27 mouse cellular contexts compared by ENCODE assay signal in genomic region chr11:103005254-103005981, GRCm38 (mm10). TPM values are rescaled to one million over a fixed set of nuclear protein-coding genes. Genes with fewer than 3 reads are reported as not detected.
DNase-seq lines count a peak whose midpoint lies in the region; ATAC-seq and TF ChIP-seq lines count a peak whose summit lies in the region.
"Had no signal": no experiment of that assay in that cellular context is flagged by ENCODE, and none has a peak within 500 bp of the region (broad histone marks: within the 10 kb centered on the region; RNA-seq: fewer than 3 reads in every experiment).

No protein-coding gene starts in this region.

- TF ChIP-seq CTCF in gastrocnemius, adult 2 months (IDR thresholded peaks at IDR 0.05) = no peak
- no peak for TF ChIP-seq CTCF in left cerebral cortex, adult 2 months (IDR thresholded peaks at IDR 0.05)
- no peak for TF ChIP-seq CTCF in olfactory bulb, adult 2 months (IDR thresholded peaks at IDR 0.05; ENCODE audit: insufficient read depth, low read depth, low read length)

- H3K27me3 ChIP-seq in megakaryocyte, embryonic 14.5 days (replicated peaks) = no peaks in the 10 kb centered on the region
- H3K27me3 ChIP-seq: midbrain, embryonic 13.5 days had no signal

- DNase-seq in gastrocnemius, adult 2 months = peak; percentile 16
- no peak for DNase-seq in gastrocnemius, postnatal 14 days
- no peak for DNase-seq in left cerebral cortex, adult 2 months (ENCODE audit: extremely low spot score in 1 of 2, low spot score in 2 of 2)
- DNase-seq in left cerebral cortex, postnatal 36 days (ENCODE audit: low spot score in 2 of 2) = no peak
- DNase-seq in adrenal gland, postnatal 36 days = no peak
- DNase-seq: adrenal gland, postnatal 14 days; cerebellum, adult 11-12 months; cerebellum, postnatal 10 days; forebrain, postnatal 0 days; heart, postnatal 36 days; kidney, adult 8-10 months; kidney, postnatal 14 days; layer of hippocampus, postnatal 36 days; lung, embryonic 14.5 days; lung, postnatal 4 days; right cerebral cortex, postnatal 14 days; thymus, adult 2 months; thymus, postnatal 4 days had no signal

- H3K27ac ChIP-seq in gastrocnemius, adult 2 months = peak overlapping the region; percentile 31; the same call in 1 of the 2 replicates
- H3K27ac ChIP-seq in left cerebral cortex, adult 2 months = peak overlapping the region; percentile 44; the same call in 1 of the 2 replicates
- H3K27ac ChIP-seq in olfactory bulb, adult 2 months (ENCODE audit: insufficient read depth, low read depth, low read length) = peak overlapping the region; percentile 41; the same call in 1 of the 2 replicates
- H3K27ac ChIP-seq: embryonic facial prominence, embryonic 10.5 days; hindbrain, embryonic 14.5 days; midbrain, embryonic 13.5 days had no signal

- no peak; the same call in 1 of the 2 replicates for ATAC-seq in megakaryocyte, adult 5-6 weeks (ENCODE audit: poor library complexity, severe bottlenecking)
- ATAC-seq: forebrain, postnatal 0 days; inflammation-experienced regulatory T-cells, adult 6 months; midbrain, embryonic 13.5 days had no signal

- intact Hi-C loops in gastrocnemius, adult 2 months (cut with DNase I) = no loop called here
- intact Hi-C loops in gastrocnemius, postnatal 14 days (cut with DNase I; ENCODE audit: low total_unique reads) = no loop called here
- intact Hi-C loops in left cerebral cortex, adult 2 months (cut with DNase I) = no loop called here
- intact Hi-C loops in left cerebral cortex, postnatal 36 days (cut with DNase I) = loop anchor here (10.0 kb wide), 1 partner anchor 49 kb away; no protein-coding TSS in a partner anchor

- TF ChIP-seq POLR2A in olfactory bulb, adult 2 months (IDR thresholded peaks at IDR 0.05; ENCODE audit: insufficient read depth, low read depth, low read length) = no peak

- peaks cover 7% of the 10 kb centered on the region for H3K36me3 ChIP-seq in megakaryocyte, embryonic 14.5 days (replicated peaks; ENCODE audit: low read length)
- H3K36me3 ChIP-seq: midbrain, embryonic 13.5 days had no signal

- peaks cover 2% of the 10 kb centered on the region; the same call in 1 of the 2 replicates for H3K9me3 ChIP-seq in megakaryocyte, embryonic 14.5 days
- H3K9me3 ChIP-seq: embryonic facial prominence, embryonic 10.5 days; midbrain, embryonic 13.5 days had no signal

- peaks cover 37% of the 10 kb centered on the region for H3K4me1 ChIP-seq in megakaryocyte, embryonic 14.5 days
- peaks cover 43% of the 10 kb centered on the region for H3K4me1 ChIP-seq in olfactory bulb, adult 2 months (ENCODE audit: control insufficient read depth, insufficient read depth, low read length)

- H3K4me3 ChIP-seq in gastrocnemius, adult 2 months = no peak overlapping the region
- no peak overlapping the region for H3K4me3 ChIP-seq in left cerebral cortex, adult 2 months
- peak overlapping the region; percentile 38 for H3K4me3 ChIP-seq in megakaryocyte, embryonic 14.5 days (replicated peaks)
- H3K4me3 ChIP-seq in olfactory bulb, adult 2 months (ENCODE audit: insufficient read depth, low read depth, low read length) = no peak overlapping the region
- H3K4me3 ChIP-seq: embryonic facial prominence, embryonic 10.5 days; midbrain, embryonic 13.5 days had no signal

- 80% methylated on average over 11 of the region's 11 CpGs for WGBS in olfactory bulb, adult 2 months

RNA-seq across cellular contexts. Expression of gene Nmt1, which starts 22.6 kb away (rescaled TPM):
- 10 to 100 TPM; 43.8 to 51.9 TPM for total RNA-seq in gastrocnemius, adult 2 months (2021)
- 10 to 100 TPM; 42.8 to 44.0 TPM for total RNA-seq in gastrocnemius, postnatal 14 days (2021)
- total RNA-seq in left cerebral cortex, adult 2 months (2021) = 100 to 1,000 TPM; 117 to 130 TPM
- 100 to 1,000 TPM; 126 to 127 TPM for total RNA-seq in left cerebral cortex, postnatal 36 days (2021)
- polyA plus RNA-seq in megakaryocyte, embryonic 14.5 days (2012; ENCODE audit: insufficient read depth, low replicate concordance) = 5.7 and 17.6 TPM in 2 replicates
- 41.5 and 41.7 TPM in 2 replicates for total RNA-seq in megakaryocyte, adult 5-6 weeks (2015)
- total RNA-seq in megakaryocyte, adult 5-6 weeks (2017) = 35.0 and 40.9 TPM in 2 replicates
- 557 TPM in 1 of 2 replicates, not detected in the other for polyA plus RNA-seq in olfactory bulb, adult 2 months (2012; ENCODE audit: insufficient read depth, insufficient read length, low replicate concordance, missing spikeins)
- total RNA-seq in adrenal gland, postnatal 36 days (2021) = 100 to 1,000 TPM; 100 to 114 TPM

RNA-seq across cellular contexts. Expression of gene Dcakd, which starts 22.7 kb away (rescaled TPM):
- 10 to 100 TPM; 12.4 to 25.8 TPM for total RNA-seq in gastrocnemius, adult 2 months (2021)
- 10 to 100 TPM; 22.8 to 30.0 TPM for total RNA-seq in gastrocnemius, postnatal 14 days (2021)
- 10 to 100 TPM; 48.3 to 50.9 TPM for total RNA-seq in left cerebral cortex, adult 2 months (2021)
- 10 to 100 TPM; 49.7 to 55.1 TPM for total RNA-seq in left cerebral cortex, postnatal 36 days (2021)
- 56.4 and 77.6 TPM in 2 replicates for polyA plus RNA-seq in megakaryocyte, embryonic 14.5 days (2012; ENCODE audit: insufficient read depth, low replicate concordance)
- total RNA-seq in megakaryocyte, adult 5-6 weeks (2015) = 20.5 and 20.7 TPM in 2 replicates
- 6.8 and 9.3 TPM in 2 replicates for total RNA-seq in megakaryocyte, adult 5-6 weeks (2017)
- polyA plus RNA-seq in olfactory bulb, adult 2 months (2012; ENCODE audit: insufficient read depth, insufficient read length, low replicate concordance, missing spikeins) = not detected in 2 replicates
- total RNA-seq in adrenal gland, postnatal 36 days (2021) = 10 to 100 TPM; 65.4 to 66.8 TPM

RNA-seq across cellular contexts. Expression of gene C1ql1, which starts 58.9 kb away (rescaled TPM):
- not detected for total RNA-seq in gastrocnemius, adult 2 months (2021)
- total RNA-seq in gastrocnemius, postnatal 14 days (2021) = under 1 TPM; 0.20 to 0.41 TPM
- total RNA-seq in left cerebral cortex, adult 2 months (2021) = 10 to 100 TPM in 1 of 2 experiments, 1 to 10 TPM in 1; 9.3 to 14.0 TPM
- 10 to 100 TPM; 15.1 to 15.6 TPM for total RNA-seq in left cerebral cortex, postnatal 36 days (2021)
- polyA plus RNA-seq in megakaryocyte, embryonic 14.5 days (2012; ENCODE audit: insufficient read depth, low replicate concordance) = not detected in 2 replicates
- total RNA-seq in megakaryocyte, adult 5-6 weeks (2015) = not detected in 2 replicates
- not detected in 2 replicates for total RNA-seq in megakaryocyte, adult 5-6 weeks (2017)
- not detected in 2 replicates for polyA plus RNA-seq in olfactory bulb, adult 2 months (2012; ENCODE audit: insufficient read depth, insufficient read length, low replicate concordance, missing spikeins)
- 10 to 100 TPM; 32.8 to 40.4 TPM for total RNA-seq in adrenal gland, postnatal 36 days (2021)
- total RNA-seq: gastrocnemius, adult 18-20 months; heart, postnatal 36 days; monocyte, adult 5-6 weeks had no signal
- polyA plus RNA-seq: inflammation-experienced regulatory T-cells, adult 6 months had no signal

Comparison
In these comparisons a context has a peak if more than half of its experiments do, and no peak if none do; other contexts are left out.
1. RNA of gene C1ql1, which starts 58.9 kb away (total RNA-seq): 32.8 to 40.4 TPM in adrenal gland, postnatal 36 days, 15.1 to 15.6 TPM in left cerebral cortex, postnatal 36 days and 9.3 to 14.0 TPM in left cerebral cortex, adult 2 months; 0.20 to 0.41 TPM in gastrocnemius, postnatal 14 days, not detected in gastrocnemius, adult 2 months and not detected in megakaryocyte, adult 5-6 weeks; every median in the first group is over 4 times any median in the second.
2. Peak in every context shown above with its lines, with median percentiles within 50 percentile points of each other: H3K27ac ChIP-seq.